Mouse (Mus musculus) right cerebral cortex, adult 18-20 months (tissue): Measurements from ENCODE around the gene Zdhhc9.
A peak's percentile ranks its signal among the peaks of the same experiment; 100 is the strongest.

Experiments
- DNase-seq: peaks from one replicate; pipeline ENCODE4 v3.0.0; 2022; ENCODE audit warnings: mixed read lengths

Gene Zdhhc9

GRCm38 (mm10) chrX:48124132-48125071, 84.3 kb downstream of the Zdhhc9 start:
- peak; percentile 43 for DNase-seq
